Mouse (Mus musculus) cortical plate, adult 2 months (tissue): ENCODE results near the gene Tnfrsf4. TPM values are rescaled to one million over a fixed set of nuclear protein-coding genes. Genes with fewer than 3 reads are reported as not detected.

Experiments used
- H3K27ac ChIP-seq: fragments of 200-500 bp; 2 replicates; pipeline ENCODE4 v1.5.1; 2012; ENCODE audit warnings: low read length, control low read depth, inconsistent platforms; ENCODE audit not compliant: insufficient read depth
- H3K4me1 ChIP-seq: fragments of 200-500 bp; 2 replicates; pipeline ENCODE4 v1.6.1; 2011; ENCODE audit warnings: low read length; ENCODE audit not compliant: control insufficient read depth, insufficient read depth
- H3K4me3 ChIP-seq: fragments of 200-500 bp; 2 replicates; pipeline ENCODE4 v1.5.1; 2011; ENCODE audit warnings: mild to moderate bottlenecking, low read length, control low read depth; ENCODE audit not compliant: insufficient read depth
- CTCF ChIP-seq: fragments of 200-500 bp; IDR thresholded peaks from 2 replicates; pipeline ENCODE4 v1.5.1; 2011; ENCODE audit warnings: mild to moderate bottlenecking, control low read depth, low read length; ENCODE audit not compliant: insufficient read depth; ENCODE audit errors: extremely low read depth
- POLR2A ChIP-seq: fragments of 200-500 bp; IDR thresholded peaks from 2 replicates; pipeline ENCODE4 v1.6.1; 2011; ENCODE audit warnings: mild to moderate bottlenecking, low read length, control low read depth; ENCODE audit not compliant: insufficient read depth; ENCODE audit errors: extremely low read depth
- polyA plus RNA-seq: library from polyadenylated mRNA; depleted of rRNA; stranded (reverse); fragments of >200 nt; gene quantifications from 2 replicates; pipeline ENCODE4 v1.2.3, GENCODE M21; 2012

The Tnfrsf4 gene
- polyA plus RNA-seq, 1 experiment, result 3.4 TPM

GRCm38 (mm10) chr4:156033476-156034119 lies 20.0 kb downstream of the Tnfrsf4 start:
- peak; percentile 38; the same call in 1 of the 2 replicates for TF ChIP-seq CTCF
- TF ChIP-seq POLR2A, result no peak
- Histone ChIP-seq H3K27ac (no peak overlapping the region), H3K4me1 (peaks cover 5% of the 10 kb centered on the region; the same call in 1 of the 2 replicates), H3K4me3 (no peak overlapping the region)

GRCm38 (mm10) chr4:156034301-156034700 lies 20.7 kb downstream of the Tnfrsf4 start:
- Histone ChIP-seq H3K27ac (no peak overlapping the region), H3K4me1 (peaks cover 5% of the 10 kb centered on the region; the same call in 1 of the 2 replicates), H3K4me3 (no peak overlapping the region)
- TF ChIP-seq CTCF (no peak), POLR2A (no peak)

DNA sequence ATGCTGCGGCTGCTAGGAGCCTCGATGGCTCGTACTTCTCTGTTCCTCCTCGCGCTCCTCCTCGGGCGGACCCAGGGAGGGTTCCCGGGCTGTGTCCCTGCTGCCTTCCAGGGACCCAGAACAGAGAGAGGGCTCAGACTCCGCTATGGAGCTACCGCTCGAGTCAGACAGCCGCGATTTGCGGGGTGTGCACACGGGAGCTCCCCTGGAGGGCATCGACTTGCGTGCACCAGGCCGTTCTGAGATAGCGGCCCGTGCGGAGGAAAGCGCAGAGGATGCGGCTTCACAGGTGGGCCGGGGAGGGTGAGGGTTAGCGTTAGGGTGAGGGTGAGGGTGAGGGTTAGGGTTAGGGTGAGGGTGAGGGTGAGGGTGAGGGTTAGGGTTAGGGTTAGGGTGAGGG lies 21.3 kb downstream of the Tnfrsf4 start:
- Histone ChIP-seq H3K4me1 (peaks cover 5% of the 10 kb centered on the region; the same call in 1 of the 2 replicates), H3K4me3 (no peak overlapping the region), H3K27ac (no peak overlapping the region)
- TF ChIP-seq POLR2A (no peak), CTCF (no peak)

- TF ChIP-seq POLR2A (no peak), CTCF (no peak)
- H3K4me1 ChIP-seq, result no peaks in the 10 kb centered on the region
- no peak overlapping the region for H3K27ac ChIP-seq
- H3K4me3 ChIP-seq, result no peak overlapping the region
Observed at GRCm38 (mm10) chr4:156044754-156045153, 31.1 kb downstream of the Tnfrsf4 start.

GRCm38 (mm10) chr4:156049779-156050178 lies 36.1 kb downstream of the Tnfrsf4 start:
- no peaks in the 10 kb centered on the region for H3K4me1 ChIP-seq
- H3K4me3 ChIP-seq, result no peak overlapping the region
- no peak overlapping the region for H3K27ac ChIP-seq
- TF ChIP-seq CTCF (no peak), POLR2A (no peak)

- no peak overlapping the region for H3K4me3 ChIP-seq
- no peak overlapping the region for H3K27ac ChIP-seq
- TF ChIP-seq POLR2A (no peak), CTCF (no peak)
- no peaks in the 10 kb centered on the region for H3K4me1 ChIP-seq
Observed at GRCm38 (mm10) chr4:156050391-156050980, 36.8 kb downstream of the Tnfrsf4 start.

GRCm38 (mm10) chr4:156053113-156053512 lies 39.5 kb downstream of the Tnfrsf4 start:
- Histone ChIP-seq H3K4me1 (no peaks in the 10 kb centered on the region), H3K4me3 (no peak overlapping the region)
- TF ChIP-seq POLR2A (no peak), CTCF (no peak)

GRCm38 (mm10) chr4:156054130-156054529 lies 40.5 kb downstream of the Tnfrsf4 start:
- TF ChIP-seq POLR2A (no peak), CTCF (no peak)
- H3K4me3 ChIP-seq, result no peak overlapping the region
- H3K4me1 ChIP-seq, result no peaks in the 10 kb centered on the region
- no peak overlapping the region for H3K27ac ChIP-seq

More at GRCm38 (mm10) chr4:156053113-156053512, 39.5 kb downstream of the Tnfrsf4 start:
- no peak overlapping the region for H3K27ac ChIP-seq

DNA sequence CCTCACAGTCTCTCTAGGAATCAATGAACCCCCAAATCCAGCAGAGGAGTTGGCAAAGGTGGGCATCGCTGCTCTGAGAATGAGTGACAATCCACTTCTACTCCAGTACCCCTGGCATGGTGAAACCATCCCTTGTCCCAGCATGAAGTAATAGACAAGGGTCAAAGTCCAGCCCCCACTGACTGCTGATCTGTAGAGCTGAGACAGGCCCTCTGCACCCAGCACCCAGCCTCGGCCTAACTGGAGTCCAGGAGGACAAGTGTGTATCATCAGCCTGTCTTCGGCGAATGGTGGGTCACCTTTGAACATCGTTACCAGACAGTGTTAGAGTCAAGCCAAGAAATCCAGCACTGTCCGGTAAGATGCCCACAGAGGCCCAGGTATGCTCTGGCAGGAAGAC lies 41.0 kb downstream of the Tnfrsf4 start:
- H3K27ac ChIP-seq, result no peak overlapping the region
- no peaks in the 10 kb centered on the region for H3K4me1 ChIP-seq
- no peak overlapping the region for H3K4me3 ChIP-seq
- no peak for TF ChIP-seq CTCF
- TF ChIP-seq POLR2A, result no peak

- Histone ChIP-seq H3K4me1 (no peaks in the 10 kb centered on the region), H3K27ac (no peak overlapping the region), H3K4me3 (no peak overlapping the region)
- TF ChIP-seq CTCF (no peak), POLR2A (no peak)
Observed at GRCm38 (mm10) chr4:156055173-156055572, 41.5 kb downstream of the Tnfrsf4 start.
